16 mouse cellular contexts compared by ENCODE assay signal in the genomic region with DNA sequence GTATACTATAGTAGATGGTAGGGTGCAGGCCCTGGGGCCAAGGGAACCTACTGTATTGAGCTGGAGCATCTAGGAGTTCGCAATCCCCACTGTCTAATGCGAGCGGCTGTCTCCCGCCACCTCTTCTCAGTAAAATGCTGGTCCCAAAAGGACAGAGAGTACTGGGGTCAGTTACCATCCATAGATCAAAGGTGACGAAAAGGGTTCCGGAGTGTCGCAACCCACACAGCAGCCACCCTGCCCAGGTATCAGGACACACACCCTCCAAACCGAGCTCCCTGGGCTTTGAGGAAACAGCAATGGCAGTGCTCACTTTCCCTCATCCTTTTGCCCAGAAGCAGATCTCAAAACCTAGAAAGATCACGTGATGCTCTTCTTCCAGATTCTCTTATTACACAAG.
"Had no signal": no experiment of that assay in that cellular context is flagged by ENCODE, and none has a peak within 500 bp of the region (broad histone marks: within the 10 kb centered on the region; RNA-seq: fewer than 3 reads in every experiment).

No protein-coding gene starts in this region.

- H3K27ac ChIP-seq: midbrain, embryonic 10.5 days; midbrain, embryonic 12.5 days; neural tube, embryonic 12.5 days; stomach, embryonic 15.5 days; stomach, postnatal 0 days had no signal

- H3K4me3 ChIP-seq: midbrain, embryonic 10.5 days; midbrain, embryonic 12.5 days; myocyte; neural tube, embryonic 12.5 days; stomach, embryonic 15.5 days had no signal

- H3K4me2 ChIP-seq: lung, embryonic 14.5 days; midbrain, embryonic 12.5 days; neural tube, embryonic 12.5 days; stomach, embryonic 15.5 days had no signal

- DNase-seq: lung, adult 18-20 months; lung, embryonic 14.5 days; lung, postnatal 10 days; lung, postnatal 4 days; midbrain, embryonic 14.5 days; right cerebral cortex, postnatal 14 days; thymus, adult 2 months; thymus, postnatal 14 days; thymus, postnatal 36 days had no signal

- H3K4me1 ChIP-seq: midbrain, embryonic 10.5 days; midbrain, embryonic 12.5 days; neural tube, embryonic 12.5 days; stomach, embryonic 15.5 days had no signal

- ATAC-seq: midbrain, embryonic 16.5 days had no signal

- H3K9ac ChIP-seq: lung, embryonic 14.5 days; midbrain, embryonic 12.5 days; neural tube, embryonic 12.5 days; stomach, embryonic 15.5 days had no signal

- H3K9me3 ChIP-seq: midbrain, embryonic 10.5 days; midbrain, embryonic 12.5 days; neural tube, embryonic 12.5 days; stomach, embryonic 15.5 days had no signal

- H3K36me3 ChIP-seq: midbrain, embryonic 10.5 days; midbrain, embryonic 12.5 days; neural tube, embryonic 12.5 days; stomach, embryonic 15.5 days had no signal

- H3K27me3 ChIP-seq: midbrain, embryonic 12.5 days; stomach, embryonic 15.5 days had no signal
